In genomic region chr9:108991428-108992084, GRCm38 (mm10) we compare ENCODE assay signal across 8 mouse cellular contexts. TPM values are rescaled to one million over a fixed set of nuclear protein-coding genes. Genes with fewer than 3 reads are reported as not detected.
A peak's percentile ranks its signal among the peaks of the same experiment; 100 is the strongest.
DNase-seq lines count a peak whose midpoint lies in the region; ATAC-seq lines count a peak whose summit lies in the region.

TSS of gene Pfkfb4 (plus strand) at chr9:108991778.

- H3K4me3 ChIP-seq in hindbrain, embryonic 15.5 days: peak within 1 kb of the TSS; percentile 64

- H3K4me2 ChIP-seq in hindbrain, embryonic 15.5 days: peak within 1 kb of the TSS; percentile 62

- 1% methylated on average over 31 of the region's 31 CpGs for WGBS in hindbrain, embryonic 15.5 days

- peak within 1 kb of the TSS; percentile 80 for H3K27ac ChIP-seq in hindbrain, embryonic 15.5 days (replicated peaks)

- no peaks in the 10 kb centered on the region for H3K9me3 ChIP-seq in hindbrain, embryonic 15.5 days

- H3K27me3 ChIP-seq in hindbrain, embryonic 15.5 days: no peaks in the 10 kb centered on the region

- peak within 1 kb of the TSS; percentile 72 for H3K9ac ChIP-seq in hindbrain, embryonic 15.5 days

- ATAC-seq in hindbrain, embryonic 15.5 days (ENCODE audit: low FRiP score, low read depth): peak; percentile 97

- peak; percentile 98 for DNase-seq in T-cell, adult 2 months (ENCODE audit: low spot score)
- DNase-seq in cerebellum, postnatal 36 days: peak; percentile 88 to 91
- DNase-seq in frontal cortex, postnatal 36 days (ENCODE audit: low spot score in 2 of 2): peak; percentile 91 to 95
- DNase-seq in left cerebral cortex, adult 11 months (ENCODE audit: low spot score): peak; percentile 97
- DNase-seq in lung, postnatal 4 days: peak; percentile 97 to 98
- DNase-seq in retina, postnatal 7 days (ENCODE audit: low read depth, low spot score): peak; percentile 95
- peak; percentile 66 for DNase-seq in urinary bladder, adult 2 months (ENCODE audit: low spot score)

- peaks cover 18% of the 10 kb centered on the region for H3K4me1 ChIP-seq in hindbrain, embryonic 15.5 days (replicated peaks)

- no peaks in the 10 kb centered on the region for H3K36me3 ChIP-seq in hindbrain, embryonic 15.5 days

RNA-seq across cellular contexts. Expression of gene Pfkfb4, which starts in this region (rescaled TPM):
- 28.1 and 28.7 TPM in 2 replicates for polyA plus RNA-seq in hindbrain, embryonic 15.5 days (2015; fragmentation: Nextera tagmentation; extraction: Ambion mirVana)
- polyA plus RNA-seq in urinary bladder, adult 2 months (2012; rRNA removed): 16.3 and 19.4 TPM in 2 replicates

Comparison
In these comparisons a context has a peak if more than half of its experiments do, and no peak if none do; other contexts are left out.
1. Peak in every context shown above with its lines: DNase-seq, ATAC-seq, H3K4me3 ChIP-seq and H3K27ac ChIP-seq.